Mouse (Mus musculus) megakaryocyte progenitor cell, adult 5-6 weeks (primary cell): Measurements from ENCODE around the gene Actn4. TPM values are rescaled to one million over a fixed set of nuclear protein-coding genes. Genes with fewer than 3 reads are reported as not detected.
A peak's percentile ranks its signal among the peaks of the same experiment; 100 is the strongest.

Experiments used
- ATAC-seq: replicated peaks from 2 replicates; pipeline ENCODE4 v1.8.0; 2016; ENCODE audit warnings: mild to moderate bottlenecking, moderate TSS enrichment, inconsistent platforms; ENCODE audit not compliant: poor library complexity
- total RNA-seq, 2 experiments: library from RNA; stranded (forward) in 1 of 2; stranded (reverse) in 1 of 2; fragments of 157-497, 149-512 nt in 1 of 2; fragments of 200-1000 nt in 1 of 2; gene quantifications; 2 replicates each; pipeline versions ENCODE4 v1.2.3 to v1.2.4; 2015 to 2017

Gene Actn4
- total RNA-seq, 2 experiments from 2014 or later, result 47.1 to 87.2 TPM

- ATAC-seq, result no peak
Measured at GRCm38 (mm10) chr7:28926172-28926571, 36.0 kb downstream of the Actn4 start.

GRCm38 (mm10) chr7:28925317-28925716 lies 36.8 kb downstream of the Actn4 start:
- ATAC-seq, result no peak

- ATAC-seq, result no peak
Measured at GRCm38 (mm10) chr7:28924802-28925201, 37.3 kb downstream of the Actn4 start.

GRCm38 (mm10) chr7:28923865-28924291 lies 38.3 kb downstream of the Actn4 start:
- no peak for ATAC-seq

GRCm38 (mm10) chr7:28922606-28923005 lies 39.5 kb downstream of the Actn4 start:
- ATAC-seq, result no peak

- ATAC-seq, result no peak
Measured at GRCm38 (mm10) chr7:28921722-28922465, 40.2 kb downstream of the Actn4 start.

GRCm38 (mm10) chr7:28921178-28921577 lies 41.0 kb downstream of the Actn4 start:
- ATAC-seq, result peak; percentile 74

GRCm38 (mm10) chr7:28919815-28920214 lies 42.3 kb downstream of the Actn4 start:
- ATAC-seq, result 0 out of 2 replicates have a peak, but pooled peaks have one; percentile 3

- ATAC-seq, result no peak
Measured at GRCm38 (mm10) chr7:28918540-28918939, 43.6 kb downstream of the Actn4 start.

GRCm38 (mm10) chr7:28917503-28918426 lies 44.4 kb downstream of the Actn4 start:
- ATAC-seq, result no peak

- peak; percentile 69 for ATAC-seq
Measured at GRCm38 (mm10) chr7:28916491-28916890, 45.6 kb downstream of the Actn4 start.

- ATAC-seq, result no peak
Measured at GRCm38 (mm10) chr7:28913171-28913570, 49.0 kb downstream of the Actn4 start.

GRCm38 (mm10) chr7:28911632-28912031 lies 50.5 kb downstream of the Actn4 start:
- ATAC-seq, result no peak

- ATAC-seq, result no peak
Measured at GRCm38 (mm10) chr7:28907195-28907594, 54.9 kb downstream of the Actn4 start.

GRCm38 (mm10) chr7:28903778-28904177 lies 58.4 kb downstream of the Actn4 start:
- no peak for ATAC-seq

- ATAC-seq, result no peak
Measured at GRCm38 (mm10) chr7:28902809-28903208, 59.3 kb downstream of the Actn4 start.

GRCm38 (mm10) chr7:28902180-28902579 lies 60.0 kb downstream of the Actn4 start:
- no peak for ATAC-seq

- no peak for ATAC-seq
Measured at GRCm38 (mm10) chr7:28901311-28902125, 60.6 kb downstream of the Actn4 start.

- ATAC-seq, result no peak
Measured at GRCm38 (mm10) chr7:28899972-28900371, 62.2 kb downstream of the Actn4 start.

- no peak for ATAC-seq
Measured at GRCm38 (mm10) chr7:28897661-28898060, 64.5 kb downstream of the Actn4 start.

GRCm38 (mm10) chr7:28894942-28895341 lies 67.2 kb downstream of the Actn4 start:
- ATAC-seq, result peak; percentile 27; the same call in 1 of the 2 replicates
